Mouse (Mus musculus) ES-Bruce4 (cell line): Measurements from ENCODE around the gene Camta2. TPM values are rescaled to one million over a fixed set of nuclear protein-coding genes. Genes with fewer than 3 reads are reported as not detected.

ENCODE experiments used
- H3K27ac ChIP-seq: 2 replicates; pipeline ENCODE4 v1.5.1; 2012; ENCODE audit warnings: low read length, inconsistent platforms; ENCODE audit not compliant: insufficient read depth
- H3K27me3 ChIP-seq: 2 replicates; pipeline ENCODE4 v1.6.1; 2012; ENCODE audit warnings: mild to moderate bottlenecking, low read length, inconsistent platforms; ENCODE audit not compliant: control insufficient read depth, poor library complexity, insufficient read depth, severe bottlenecking
- H3K36me3 ChIP-seq: 2 replicates; pipeline ENCODE4 v1.6.1; 2012; ENCODE audit warnings: inconsistent platforms, mild to moderate bottlenecking, low read length, moderate library complexity; ENCODE audit not compliant: control insufficient read depth, poor library complexity, insufficient read depth, severe bottlenecking
- H3K4me1 ChIP-seq: one replicate; pipeline ENCODE4 v1.8.1; 2011; ENCODE audit warnings: low read length; ENCODE audit not compliant: control insufficient read depth, insufficient read depth
- H3K4me3 ChIP-seq: 2 replicates; pipeline ENCODE4 v1.5.1; 2011; ENCODE audit warnings: low read depth, mild to moderate bottlenecking, low read length
- H3K9ac ChIP-seq: 2 replicates; pipeline ENCODE4 v1.6.1; 2012; ENCODE audit warnings: low read depth, mild to moderate bottlenecking, inconsistent platforms; ENCODE audit not compliant: poor library complexity, severe bottlenecking
- H3K9me3 ChIP-seq: replicated peaks from 2 replicates; pipeline ENCODE4 v1.6.1; 2012; ENCODE audit warnings: mild to moderate bottlenecking, low read length, inconsistent platforms; ENCODE audit not compliant: control insufficient read depth, poor library complexity, insufficient read depth, severe bottlenecking
- CTCF ChIP-seq: IDR thresholded peaks from one replicate; pipeline ENCODE4 v1.8.1; 2011; ENCODE audit warnings: low read depth, low read length
- EP300 ChIP-seq: IDR thresholded peaks from 2 replicates; pipeline ENCODE4 v1.6.1; 2011; ENCODE audit warnings: low read depth, low read length; ENCODE audit not compliant: insufficient read depth
- POLR2A ChIP-seq: IDR thresholded peaks from one replicate; pipeline ENCODE4 v1.8.1; 2011; ENCODE audit warnings: low read length; ENCODE audit not compliant: insufficient read depth
- polyA plus RNA-seq: library from polyadenylated mRNA; stranded (reverse); fragments of >200 nt; gene quantifications from 2 replicates; pipeline ENCODE4 v1.2.4, GENCODE M21; 2011; ENCODE audit warnings: low read depth; ENCODE audit not compliant: missing spikeins, insufficient read depth, insufficient read length

The Camta2 gene
- polyA plus RNA-seq, 1 experiment = 12.8 TPM

- no peaks in the 10 kb centered on the region for H3K4me1 ChIP-seq
- H3K4me3 ChIP-seq = peak within 1 kb of the TSS; percentile 93
- peaks cover 4% of the 10 kb centered on the region for H3K36me3 ChIP-seq
- no peaks in the 10 kb centered on the region for H3K27me3 ChIP-seq
- H3K27ac ChIP-seq = peak within 1 kb of the TSS; percentile 74; the same call in 1 of the 2 replicates
- peak within 1 kb of the TSS; percentile 94 for H3K9ac ChIP-seq
- no peaks in the 10 kb centered on the region for H3K9me3 ChIP-seq
- TF ChIP-seq EP300 (no peak), CTCF (no peak), POLR2A (peak; percentile 34)
Measured at GRCm38 (mm10) chr11:70699722-70700556, 12.0 kb upstream of the Camta2 start, which contains the start of the genes Inca1 and Kif1c. Inca1 (minus strand) TSS chr11:70700155. Kif1c (plus strand) TSS chr11:70700548.

GRCm38 (mm10) chr11:70699051-70699450 is 11.1 kb upstream of the Camta2 start:
- no peak overlapping the region for H3K4me3 ChIP-seq
- H3K27ac ChIP-seq = no peak overlapping the region
- H3K9ac ChIP-seq = peak overlapping the region; percentile 94
- H3K4me1 ChIP-seq = no peaks in the 10 kb centered on the region
- no peaks in the 10 kb centered on the region for H3K27me3 ChIP-seq
- TF ChIP-seq EP300 = no peak
- TF ChIP-seq CTCF = no peak
- no peak for TF ChIP-seq POLR2A
- H3K36me3 ChIP-seq = no peaks in the 10 kb centered on the region
- H3K9me3 ChIP-seq = no peaks in the 10 kb centered on the region

- H3K9me3 ChIP-seq = no peaks in the 10 kb centered on the region
- no peak overlapping the region for H3K4me3 ChIP-seq
- H3K9ac ChIP-seq = no peak overlapping the region
- no peaks in the 10 kb centered on the region for H3K36me3 ChIP-seq
- H3K4me1 ChIP-seq = no peaks in the 10 kb centered on the region
- H3K27ac ChIP-seq = no peak overlapping the region
- TF ChIP-seq POLR2A (no peak), CTCF (no peak), EP300 (no peak)
- H3K27me3 ChIP-seq = no peaks in the 10 kb centered on the region
Measured at GRCm38 (mm10) chr11:70697376-70697775, 9.5 kb upstream of the Camta2 start.

GRCm38 (mm10) chr11:70693504-70693903 is 5.6 kb upstream of the Camta2 start:
- no peak overlapping the region for H3K4me3 ChIP-seq
- no peak for TF ChIP-seq POLR2A
- no peak for TF ChIP-seq CTCF
- TF ChIP-seq EP300 = no peak
- no peak overlapping the region for H3K9ac ChIP-seq
- no peaks in the 10 kb centered on the region for H3K9me3 ChIP-seq
- H3K27ac ChIP-seq = no peak overlapping the region
- no peaks in the 10 kb centered on the region for H3K4me1 ChIP-seq
- H3K36me3 ChIP-seq = no peaks in the 10 kb centered on the region
- no peaks in the 10 kb centered on the region for H3K27me3 ChIP-seq

- no peaks in the 10 kb centered on the region for H3K4me1 ChIP-seq
- no peak overlapping the region for H3K9ac ChIP-seq
- no peaks in the 10 kb centered on the region for H3K9me3 ChIP-seq
- H3K27ac ChIP-seq = no peak overlapping the region
- no peaks in the 10 kb centered on the region for H3K27me3 ChIP-seq
- no peak overlapping the region for H3K4me3 ChIP-seq
- TF ChIP-seq EP300 (no peak), POLR2A (no peak), CTCF (no peak)
- H3K36me3 ChIP-seq = no peaks in the 10 kb centered on the region
Measured at GRCm38 (mm10) chr11:70689578-70689977, 1.7 kb upstream of the Camta2 start.

- Histone ChIP-seq H3K27me3 (no peaks in the 10 kb centered on the region), H3K27ac (no peak overlapping the region), H3K4me3 (peak overlapping the region; percentile 90), H3K36me3 (no peaks in the 10 kb centered on the region), H3K9me3 (no peaks in the 10 kb centered on the region), H3K9ac (peak overlapping the region; percentile 67), H3K4me1 (no peaks in the 10 kb centered on the region)
- TF ChIP-seq POLR2A (no peak), CTCF (no peak), EP300 (no peak)
Measured at GRCm38 (mm10) chr11:70688372-70688771, 467 bp upstream of the Camta2 start.
